Mouse (Mus musculus) CH12.LX (cell line): Measurements from ENCODE around the gene Spaca1. TPM values are rescaled to one million over a fixed set of nuclear protein-coding genes. Genes with fewer than 3 reads are reported as not detected.
"Not testable (repeated sequence)": the region's sequence is repeated elsewhere in the genome, so short reads cannot be mapped to it uniquely, and the experiment has no call there.

Source experiments
- DNase-seq: peaks from one replicate; pipeline ENCODE4 v3.0.0-alpha.2; 2013; ENCODE audit errors: extremely low read depth
- H3K27ac ChIP-seq: 2 replicates; pipeline ENCODE4 v1.5.1; 2012; ENCODE audit warnings: low read depth, mild to moderate bottlenecking, control low read depth, moderate library complexity; ENCODE audit not compliant: insufficient read depth
- H3K27me3 ChIP-seq: replicated peaks from 2 replicates; pipeline ENCODE3; 2012; ENCODE audit warnings: inconsistent platforms
- H3K36me3 ChIP-seq, 2 experiments: replicated peaks in 1 of 2; 2 replicates each; pipeline versions ENCODE3 to v1.6.1; 2012; ENCODE audit warnings: inconsistent platforms in 1 of 2, low read length in 1 of 2, mild to moderate bottlenecking in 1 of 2, mixed read lengths in 1 of 2, moderate library complexity in 1 of 2; ENCODE audit not compliant: control insufficient read depth in 1 of 2, insufficient read depth in 1 of 2
- H3K4me1 ChIP-seq, 2 experiments: 2 replicates each; pipeline ENCODE4 v1.6.1; 2012; ENCODE audit warnings: inconsistent platforms in 1 of 2, moderate library complexity in 1 of 2; ENCODE audit not compliant: insufficient read depth in 2 of 2, control insufficient read depth in 1 of 2
- H3K4me2 ChIP-seq: 2 replicates; pipeline ENCODE4 v1.6.1; 2012; ENCODE audit warnings: low read depth, mild to moderate bottlenecking, control low read depth; ENCODE audit not compliant: poor library complexity, insufficient read depth, severe bottlenecking
- H3K4me3 ChIP-seq, 3 experiments: fragments of 150-350 bp in 1 of 3; sonication (generic) in 1 of 3; replicated peaks in 1 of 3; 2 replicates each; pipeline versions ENCODE3 to v1.5.1; 2011 to 2012; ENCODE audit warnings: low read depth in 2 of 3, low read length in 2 of 3, mild to moderate bottlenecking in 2 of 3, moderate library complexity in 2 of 3, control low read depth in 1 of 3, improper control_type of control experiment in 1 of 3, inconsistent platforms in 1 of 3, mixed read lengths in 1 of 3; ENCODE audit not compliant: poor library complexity in 1 of 3
- H3K79me2 ChIP-seq: replicated peaks from 2 replicates; pipeline ENCODE4 v1.6.1; 2012; ENCODE audit warnings: mild to moderate bottlenecking, moderate library complexity; ENCODE audit not compliant: control insufficient read depth, poor library complexity, insufficient read depth, severe bottlenecking; ENCODE audit errors: extremely low read depth
- H3K9ac ChIP-seq: 2 replicates; pipeline ENCODE4 v1.6.1; 2012; ENCODE audit warnings: low read depth, mild to moderate bottlenecking, control low read depth, moderate library complexity; ENCODE audit not compliant: insufficient read depth
- H3K9me3 ChIP-seq: replicated peaks from 2 replicates; pipeline ENCODE3; 2012; ENCODE audit warnings: low read length, inconsistent platforms, mixed read lengths
- CHD2 ChIP-seq: IDR thresholded peaks from 2 replicates; pipeline ENCODE4 v1.6.1; 2011; ENCODE audit warnings: low read length, improper control_type of control experiment
- CTCF ChIP-seq, 2 experiments: IDR thresholded peaks in 1 of 2; conservative IDR thresholded peaks in 1 of 2; 2 replicates each; pipeline ENCODE4 v1.5.1; 2011 to 2012; ENCODE audit warnings: low read depth in 2 of 2, low read length in 2 of 2, improper control_type of control experiment in 1 of 2, inconsistent platforms in 1 of 2, mild to moderate bottlenecking in 1 of 2, moderate library complexity in 1 of 2
- E2F4 ChIP-seq: IDR thresholded peaks from 2 replicates; pipeline ENCODE4 v1.6.1; 2011; ENCODE audit warnings: low read depth, low read length, improper control_type of control experiment; ENCODE audit not compliant: insufficient replicate concordance
- ELF1 ChIP-seq: IDR thresholded peaks from 2 replicates; pipeline ENCODE4 v1.6.1; 2014; ENCODE audit warnings: low read depth, mild to moderate bottlenecking, inconsistent platforms, low read length, improper control_type of control experiment
- GABPA ChIP-seq: IDR thresholded peaks from 2 replicates; pipeline ENCODE4 v1.6.1; 2012; ENCODE audit warnings: low read depth, low read length, improper control_type of control experiment, inconsistent platforms; ENCODE audit not compliant: insufficient replicate concordance
- HCFC1 ChIP-seq: IDR thresholded peaks from 2 replicates; pipeline ENCODE4 v1.6.1; 2012; ENCODE audit warnings: low read depth, mild to moderate bottlenecking, inconsistent platforms, low read length, improper control_type of control experiment
- IRF4 ChIP-seq: IDR thresholded peaks from 2 replicates; pipeline ENCODE4 v1.6.1; 2014; ENCODE audit warnings: low read depth, mild to moderate bottlenecking, inconsistent platforms, low read length, improper control_type of control experiment
- JUND ChIP-seq: conservative IDR thresholded peaks from 2 replicates; pipeline ENCODE4 v1.6.1; 2011; ENCODE audit warnings: low read depth, low read length, improper control_type of control experiment
- KAT2A ChIP-seq: IDR thresholded peaks from 2 replicates; pipeline ENCODE4 v1.6.1; 2012; ENCODE audit warnings: low read length, improper control_type of control experiment, inconsistent platforms; ENCODE audit not compliant: insufficient replicate concordance
- MAFK ChIP-seq: IDR thresholded peaks from 2 replicates; pipeline ENCODE4 v1.6.1; 2011; ENCODE audit warnings: low read length, improper control_type of control experiment; ENCODE audit not compliant: insufficient replicate concordance
- MAX ChIP-seq: IDR thresholded peaks from 2 replicates; pipeline ENCODE4 v1.6.1; 2011; ENCODE audit warnings: low read length, improper control_type of control experiment
- MXI1 ChIP-seq: IDR thresholded peaks from 2 replicates; pipeline ENCODE4 v1.6.1; 2011; ENCODE audit warnings: mild to moderate bottlenecking, low read depth, low read length, improper control_type of control experiment
- MYC ChIP-seq: IDR thresholded peaks from 2 replicates; pipeline ENCODE4 v1.6.1; 2011; ENCODE audit warnings: low read depth, mild to moderate bottlenecking, improper control_type of control experiment, low read length
- NRF1 ChIP-seq: IDR thresholded peaks from 2 replicates; pipeline ENCODE4 v1.6.1; 2014; ENCODE audit warnings: low read depth, mild to moderate bottlenecking, inconsistent platforms, low read length, improper control_type of control experiment, moderate library complexity
- PAX5 ChIP-seq: IDR thresholded peaks from 2 replicates; pipeline ENCODE4 v1.6.1; 2012; ENCODE audit warnings: low read length, inconsistent platforms, mixed read lengths
- POLR2A ChIP-seq: IDR thresholded peaks from 2 replicates; pipeline ENCODE4 v1.6.1; 2011; ENCODE audit warnings: low read depth, mild to moderate bottlenecking, improper control_type of control experiment, low read length
- POLR2AphosphoS2 ChIP-seq: IDR thresholded peaks from 2 replicates; pipeline ENCODE4 v1.6.1; 2011; ENCODE audit warnings: low read depth, low read length, improper control_type of control experiment
- RAD21 ChIP-seq: IDR thresholded peaks from 2 replicates; pipeline ENCODE4 v1.6.1; 2011; ENCODE audit warnings: low read depth, mild to moderate bottlenecking, low read length, improper control_type of control experiment, moderate library complexity
- RCOR1 ChIP-seq: conservative IDR thresholded peaks from 2 replicates; pipeline ENCODE4 v1.6.1; 2012; ENCODE audit warnings: low read depth, mild to moderate bottlenecking, inconsistent platforms, low read length, improper control_type of control experiment
- SMC3 ChIP-seq: IDR thresholded peaks from 2 replicates; pipeline ENCODE4 v1.6.1; 2011; ENCODE audit warnings: low read depth, low read length, improper control_type of control experiment
- TBP ChIP-seq: conservative IDR thresholded peaks from 2 replicates; pipeline ENCODE4 v1.6.1; 2011; ENCODE audit warnings: low read depth, low read length, improper control_type of control experiment
- TCF12 ChIP-seq: IDR thresholded peaks from 2 replicates; pipeline ENCODE4 v1.6.1; 2014; ENCODE audit warnings: low read depth, mild to moderate bottlenecking, inconsistent platforms, low read length, improper control_type of control experiment
- UBTF ChIP-seq: IDR thresholded peaks from 2 replicates; pipeline ENCODE4 v1.6.1; 2012; ENCODE audit warnings: low read depth, mild to moderate bottlenecking, inconsistent platforms, low read length, improper control_type of control experiment, moderate library complexity
- ZKSCAN1 ChIP-seq: IDR thresholded peaks from 2 replicates; pipeline ENCODE4 v1.6.1; 2012; ENCODE audit warnings: low read depth, inconsistent platforms, low read length, improper control_type of control experiment, borderline replicate concordance
- dilution Hi-C: fragments of 300-500 bp; cut with MboI; formaldehyde crosslinking; loops from 2 replicates; pipeline ENCODE4 v1.14.3; 2020; ENCODE audit warnings: low sequenced_read_pairs; ENCODE audit not compliant: extremely low pct_unique_long_range_greater_than_20kb, extremely low pct_ligation_motif_present
- in situ Hi-C: fragments of 300-500 bp; cut with MboI; formaldehyde crosslinking; loops from 3 replicates; pipeline ENCODE4 v1.14.3; 2019; ENCODE audit warnings: low sequenced_read_pairs, low pct_ligation_motif_present, low pct_unique_long_range_greater_than_20kb, mixed read lengths
- polyA plus RNA-seq: library from polyadenylated mRNA; unstranded; fragments of >175 nt; gene quantifications from 2 replicates; pipeline ENCODE4 v1.2.1, GENCODE M21; 2012; ENCODE audit warnings: low read depth; ENCODE audit not compliant: insufficient read length
- total RNA-seq, 2 experiments: library from RNA; depleted of rRNA; stranded (reverse); fragments of 300-350 nt in 1 of 2; fragments of >200 nt in 1 of 2; gene quantifications; 2 replicates each; pipeline ENCODE4 v1.2.3; 2012 to 2014

Spaca1 gene
- total RNA-seq (2012; rRNA removed) = not detected in 2 replicates
- total RNA-seq (2014; rRNA removed) = not detected in 2 replicates
- not detected in 2 replicates for polyA plus RNA-seq

DNA sequence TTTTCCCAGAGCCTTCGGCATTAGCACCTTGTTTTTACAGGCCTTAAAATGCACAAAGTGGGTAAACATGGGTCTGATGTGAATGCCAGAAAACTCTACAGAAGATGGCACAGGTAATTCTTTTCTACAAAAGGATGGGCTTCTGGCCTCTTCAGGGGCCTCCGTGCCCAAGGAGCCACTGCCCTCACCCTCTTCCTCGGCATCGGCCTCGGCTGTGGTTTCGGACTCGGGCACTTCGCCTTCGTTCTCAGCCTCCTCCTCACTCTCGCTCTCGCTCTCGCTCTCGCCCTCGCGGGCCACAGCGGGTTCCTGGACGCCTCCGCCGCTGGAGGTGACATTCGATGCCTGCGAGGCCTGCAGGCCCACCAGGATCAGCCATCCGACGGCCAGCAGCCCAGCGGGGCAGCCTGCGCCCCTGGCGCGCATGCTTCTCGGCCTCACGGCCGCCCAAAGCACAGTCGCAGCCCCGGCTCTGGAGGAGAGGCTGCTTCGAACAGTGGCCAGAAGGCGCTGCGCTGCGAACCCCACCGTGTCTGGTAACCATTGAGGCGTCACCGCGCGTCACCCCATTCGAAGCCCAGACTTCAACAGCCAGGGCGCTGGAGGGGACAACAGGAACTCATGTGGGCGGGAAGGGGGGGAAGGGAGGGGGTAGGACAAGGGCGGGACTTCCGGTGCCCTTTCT, at the start of gene Spaca1:
TSS of gene Spaca1 (minus strand) at position 621 of the 685 bp plus-strand sequence.
- Histone ChIP-seq H3K36me3 (no peaks in the 10 kb centered on the region), H3K79me2 (no peaks in the 10 kb centered on the region), H3K27me3 (no peaks in the 10 kb centered on the region), H3K9me3 (no peaks in the 10 kb centered on the region), H3K4me3 (no peak within 1 kb of the TSS), H3K27ac (no peak within 1 kb of the TSS), H3K9ac (no peak within 1 kb of the TSS), H3K4me1 (no peaks in the 10 kb centered on the region), H3K4me2 (no peak within 1 kb of the TSS)
- no peak for DNase-seq
- in situ Hi-C loops = no loop called here
- TF ChIP-seq ZKSCAN1 (no peak), MXI1 (no peak), HCFC1 (no peak), PAX5 (no peak), ELF1 (no peak), GABPA (no peak), MAX (no peak), MYC (no peak), SMC3 (no peak), IRF4 (no peak), POLR2AphosphoS2 (no peak), UBTF (no peak)
- dilution Hi-C loops = no loop called here

DNA sequence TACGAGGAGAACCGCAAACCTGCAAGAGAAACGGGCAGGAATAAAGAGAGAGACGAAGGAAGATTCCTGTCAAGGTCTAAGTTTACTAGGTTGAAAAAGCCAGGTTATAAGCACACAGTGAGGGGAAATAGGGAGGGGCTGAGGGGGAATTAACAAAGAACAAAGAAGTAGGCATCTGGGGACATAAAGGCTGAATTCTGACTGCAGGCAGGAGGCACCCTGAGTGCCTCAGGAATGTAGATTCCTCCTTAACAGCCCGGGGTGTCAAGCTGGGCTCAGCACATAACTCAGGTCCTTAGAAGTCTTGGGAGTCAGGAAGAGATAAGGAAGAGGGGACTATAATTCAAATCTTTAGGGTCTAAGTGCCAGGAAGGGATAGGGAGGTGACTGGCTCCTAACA, 37.3 kb upstream of the Spaca1 start:
- H3K9ac ChIP-seq, dilution Hi-C loops, in situ Hi-C loops, H3K27me3 ChIP-seq, H3K4me1 ChIP-seq, H3K27ac ChIP-seq, H3K79me2 ChIP-seq, H3K9me3 ChIP-seq, H3K36me3 ChIP-seq, DNase-seq: not testable (repeated sequence)
- Histone ChIP-seq H3K4me2 (peak overlapping the region; percentile 71), H3K4me3 (peak overlapping the region in 1 of 3 experiments; percentile 41)

DNA sequence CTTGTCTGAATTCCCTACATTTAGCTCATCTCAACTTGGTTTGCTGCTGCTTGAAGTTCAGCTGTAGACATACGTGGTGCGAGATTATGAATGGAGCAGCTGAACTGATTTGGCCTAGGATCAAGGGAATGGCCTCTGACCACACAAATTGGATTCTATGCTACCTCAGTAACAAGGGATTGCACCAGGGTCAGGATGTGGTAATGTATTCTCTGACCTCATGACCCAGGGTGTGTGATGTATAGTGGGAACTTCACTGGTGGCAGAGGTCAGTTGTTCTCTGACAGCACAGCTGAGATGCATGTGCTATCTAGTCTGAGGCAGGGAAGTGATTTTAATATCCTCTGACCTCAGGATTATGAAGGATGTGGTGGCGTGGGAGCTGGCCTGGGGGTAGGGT, 31.1 kb upstream of the Spaca1 start:
- in situ Hi-C loops = no loop called here
- TF ChIP-seq IRF4 = no peak
- TF ChIP-seq RAD21 = no peak
- TF ChIP-seq CTCF (conservative IDR thresholded peaks at IDR 0.05 in 1 of 2, IDR thresholded peaks at IDR 0.05 in 1 of 2; ENCODE audit: low read depth in 2 of 2, low read length in 2 of 2) = no peak
- no peak for TF ChIP-seq MYC
- no peak for TF ChIP-seq TBP
- no peak for TF ChIP-seq GABPA
- no peak for TF ChIP-seq CHD2
- no peak for TF ChIP-seq POLR2A
- no peak for TF ChIP-seq TCF12
- no peak for TF ChIP-seq UBTF
- TF ChIP-seq MAFK = no peak
- TF ChIP-seq NRF1 = no peak
- TF ChIP-seq JUND = no peak
- TF ChIP-seq E2F4 = no peak
- TF ChIP-seq RCOR1 = no peak
- no peak for TF ChIP-seq KAT2A
- no peaks in the 10 kb centered on the region for H3K9me3 ChIP-seq
- no peak overlapping the region for H3K9ac ChIP-seq
- no peak overlapping the region for H3K4me3 ChIP-seq
- no peaks in the 10 kb centered on the region for H3K36me3 ChIP-seq
- no peak overlapping the region for H3K4me2 ChIP-seq
- no peaks in the 10 kb centered on the region for H3K79me2 ChIP-seq
- no peak overlapping the region for H3K27ac ChIP-seq
- no peaks in the 10 kb centered on the region for H3K4me1 ChIP-seq
- H3K27me3 ChIP-seq = no peaks in the 10 kb centered on the region
- DNase-seq = no peak
- dilution Hi-C loops = no loop called here
